14 mouse cellular contexts compared by ENCODE assay signal in genomic region chr11:51508053-51508452, GRCm38 (mm10).
DNase-seq lines count a peak whose midpoint lies in the region; ATAC-seq and TF ChIP-seq lines count a peak whose summit lies in the region.
"Had no signal": no experiment of that assay in that cellular context is flagged by ENCODE, and none has a peak within 500 bp of the region (broad histone marks: within the 10 kb centered on the region; RNA-seq: fewer than 3 reads in every experiment).

No protein-coding gene starts in this region.

- H3K4me1 ChIP-seq in heart, embryonic 12.5 days (replicated peaks), result peaks cover 11% of the 10 kb centered on the region

- no peak overlapping the region for H3K4me2 ChIP-seq in heart, embryonic 12.5 days
- H3K4me2 ChIP-seq in myocyte (ENCODE audit: low read depth), result no peak overlapping the region

- TF ChIP-seq POLR2A in myocyte (IDR thresholded peaks at IDR 0.05; ENCODE audit: insufficient read length, low read depth), result no peak

- no peak for ATAC-seq in heart, embryonic 12.5 days (ENCODE audit: insufficient number of reproducible peaks, low FRiP score)
- ATAC-seq: CD4-positive, CD25-positive, alpha-beta regulatory T cell, adult 4 months; forebrain, postnatal 0 days; midbrain, embryonic 16.5 days had no signal

- intact Hi-C loops in heart, postnatal 10 days (cut with DNase I), result no loop called here

- no peaks in the 10 kb centered on the region for H3K9me3 ChIP-seq in heart, embryonic 12.5 days (replicated peaks)

- no peaks in the 10 kb centered on the region for H3K79me2 ChIP-seq in myocyte (ENCODE audit: control insufficient read depth, insufficient read depth)

- H3K9ac ChIP-seq in heart, embryonic 12.5 days, result no peak overlapping the region
- H3K9ac ChIP-seq: forebrain, postnatal 0 days; liver, embryonic 14.5 days had no signal

- DNase-seq in heart, postnatal 10 days, result peak; percentile 16 to 20
- peak; percentile 20 for DNase-seq in adrenal gland, adult 8-10 months
- DNase-seq in adrenal gland, postnatal 14 days, result peak; percentile 74
- no peak for DNase-seq in ovary, postnatal 14 days (ENCODE audit: low spot score)
- DNase-seq in frontal cortex, postnatal 25 days (ENCODE audit: low spot score in 2 of 2), result no peak
- DNase-seq: cerebellum, adult 2 months; forebrain, postnatal 0 days; kidney, adult 9 months had no signal

- WGBS in heart, embryonic 12.5 days, result 51% methylated on average over 6 of the region's 6 CpGs

- no peak overlapping the region for H3K27ac ChIP-seq in heart, embryonic 12.5 days (ENCODE audit: poor library complexity, severe bottlenecking)
- H3K27ac ChIP-seq: liver, embryonic 14.5 days had no signal

- no peaks in the 10 kb centered on the region for H3K36me3 ChIP-seq in heart, embryonic 12.5 days
- no peaks in the 10 kb centered on the region for H3K36me3 ChIP-seq in myocyte (ENCODE audit: control insufficient read depth, insufficient read depth)

- H3K27me3 ChIP-seq in heart, embryonic 12.5 days (replicated peaks), result 0 out of 2 replicates have a peak, but pooled peaks cover 3% of the 10 kb centered on the region
- peaks cover 2% of the 10 kb centered on the region for H3K27me3 ChIP-seq in myocyte (ENCODE audit: control insufficient read depth, insufficient read depth, insufficient read length)

- H3K4me3 ChIP-seq in heart, embryonic 12.5 days, result no peak overlapping the region
- no peak overlapping the region for H3K4me3 ChIP-seq in myocyte
- H3K4me3 ChIP-seq: erythroblast, embryonic 14.5 days had no signal

- no peak overlapping the region for H3ac ChIP-seq in myocyte (ENCODE audit: control insufficient read depth, insufficient read length)

TF ChIP-seq in myocyte, 11 proteins besides CTCF, POLR2A, EP300 and RAD21:
- TF ChIP-seq MAX (IDR thresholded peaks at IDR 0.05; ENCODE audit: low read depth) (no peak), MYOD1 (IDR thresholded peaks at IDR 0.05; ENCODE audit: control insufficient read depth in 1 of 3, insufficient read length in 2 of 3, low read depth in 2 of 3) (peak; percentile 50 to 79 (median 61)), POLR2AphosphoS2 (IDR thresholded peaks at IDR 0.05; ENCODE audit: insufficient read length, low read depth) (no peak), USF1 (IDR thresholded peaks at IDR 0.05; ENCODE audit: low read depth) (no peak), TCF12 (IDR thresholded peaks at IDR 0.05; ENCODE audit: insufficient read depth, poor library complexity, severe bottlenecking) (peak; percentile 53), REST (IDR thresholded peaks at IDR 0.05; ENCODE audit: insufficient read depth, insufficient read length) (no peak), SRF (IDR thresholded peaks at IDR 0.05; ENCODE audit: control insufficient read depth, insufficient read length, low read depth) (no peak), MYOG (IDR thresholded peaks at IDR 0.05; ENCODE audit: control insufficient read depth in 1 of 3, insufficient read depth in 1 of 3, insufficient read length in 2 of 3, low read depth in 2 of 3) (peak in 2 of 3 experiments; percentile 46 to 84), TCF3 (IDR thresholded peaks at IDR 0.05; ENCODE audit: insufficient read length, low read depth) (peak; percentile 11)

Comparison
In these comparisons a context has a peak if more than half of its experiments do, and no peak if none do; other contexts are left out.
1. DNase-seq: peak in heart, postnatal 10 days (2 of 2), adrenal gland, adult 8-10 months (single experiment) and adrenal gland, postnatal 14 days (single experiment); none in ovary, postnatal 14 days (single experiment) and frontal cortex, postnatal 25 days (0 of 2).